Mouse (Mus musculus) lung, postnatal 0 days (tissue): ENCODE data around the gene Acox3.

Source experiments
- CTCF ChIP-seq: IDR thresholded peaks from 2 replicates; pipeline ENCODE4 v1.5.1; 2016; ENCODE audit warnings: antibody characterized with exemption, mild to moderate bottlenecking
- EP300 ChIP-seq: IDR thresholded peaks from 2 replicates; pipeline ENCODE4 v1.6.1; 2016; ENCODE audit warnings: antibody characterized with exemption, mild to moderate bottlenecking, control low read depth

GRCm38 (mm10) chr5:35539576-35539975 lies 43.3 kb upstream of the Acox3 start:
- no peak for TF ChIP-seq CTCF
- no peak for TF ChIP-seq EP300
